Mouse (Mus musculus) kidney, postnatal 0 days (tissue): ENCODE measurements around the gene Fcgrt. TPM values are rescaled to one million over a fixed set of nuclear protein-coding genes. Genes with fewer than 3 reads are reported as not detected.

Experiments
- ATAC-seq: fragments of 200-750 bp; cut with Nextera tagmentation; replicated peaks from 2 replicates; pipeline ENCODE4 v1.8.0; 2017; ENCODE audit warnings: low read depth, moderate number of reproducible peaks, moderate TSS enrichment, moderate library complexity; ENCODE audit not compliant: low FRiP score
- DNase-seq: peaks from one replicate; pipeline ENCODE4 v3.0.0-alpha.2; 2016; ENCODE audit warnings: low spot score
- H3K27ac ChIP-seq: fragments of 300-500 bp; sonication (generic); 2 replicates; pipeline ENCODE4 v1.5.1; 2014; ENCODE audit warnings: mild to moderate bottlenecking
- H3K27me3 ChIP-seq: fragments of 300-500 bp; sonication (generic); 2 replicates; pipeline ENCODE4 v1.6.1; 2014; ENCODE audit warnings: low read length, mixed read lengths; ENCODE audit not compliant: insufficient read depth
- H3K36me3 ChIP-seq: fragments of 300-500 bp; sonication (generic); 2 replicates; pipeline ENCODE4 v1.6.1; 2014; ENCODE audit warnings: low read length, mixed read lengths; ENCODE audit not compliant: insufficient read depth
- H3K4me1 ChIP-seq: fragments of 300-500 bp; sonication (generic); replicated peaks from 2 replicates; pipeline ENCODE4 v1.6.1; 2014; ENCODE audit warnings: antibody characterized with exemption, low read length, mixed read lengths; ENCODE audit not compliant: insufficient read depth
- H3K4me2 ChIP-seq: fragments of 300-500 bp; sonication (generic); 2 replicates; pipeline ENCODE4 v1.6.1; 2014; ENCODE audit warnings: mild to moderate bottlenecking, low read length, moderate library complexity, mixed read lengths
- H3K4me3 ChIP-seq: fragments of 300-500 bp; sonication (generic); replicated peaks from 2 replicates; pipeline ENCODE4 v1.5.1; 2014; ENCODE audit warnings: low read depth, low read length
- H3K9ac ChIP-seq: fragments of 300-500 bp; sonication (generic); 2 replicates; pipeline ENCODE4 v1.6.1; 2014; ENCODE audit warnings: low read depth, low read length
- H3K9me3 ChIP-seq: fragments of 300-500 bp; sonication (generic); replicated peaks from 2 replicates; pipeline ENCODE4 v1.6.1; 2016; ENCODE audit warnings: low read length, inconsistent platforms, mixed read lengths
- CTCF ChIP-seq: IDR thresholded peaks from 2 replicates; pipeline ENCODE4 v1.5.1; 2016; ENCODE audit warnings: antibody characterized with exemption, low read depth, mild to moderate bottlenecking, moderate library complexity
- WGBS: fragments of 180-500 bp; shearing (Covaris S2); extraction: QIAGEN DNeasy Blood & Tissue Kit; methylation state at CpG from one replicate; pipeline ENCODE4 v1.1.7; 2014; 5-methylcytosine and 5-hydroxymethylcytosine counted together
- polyA plus RNA-seq: library from polyadenylated mRNA; unstranded; fragments of >200 nt; fragmentation: Nextera tagmentation; extraction: Ambion mirVana; gene quantifications from 2 replicates; pipeline ENCODE4 v1.2.1, GENCODE M21; 2015

Gene Fcgrt
- polyA plus RNA-seq, 1 experiment from 2014 or later, result 145 TPM

DNA sequence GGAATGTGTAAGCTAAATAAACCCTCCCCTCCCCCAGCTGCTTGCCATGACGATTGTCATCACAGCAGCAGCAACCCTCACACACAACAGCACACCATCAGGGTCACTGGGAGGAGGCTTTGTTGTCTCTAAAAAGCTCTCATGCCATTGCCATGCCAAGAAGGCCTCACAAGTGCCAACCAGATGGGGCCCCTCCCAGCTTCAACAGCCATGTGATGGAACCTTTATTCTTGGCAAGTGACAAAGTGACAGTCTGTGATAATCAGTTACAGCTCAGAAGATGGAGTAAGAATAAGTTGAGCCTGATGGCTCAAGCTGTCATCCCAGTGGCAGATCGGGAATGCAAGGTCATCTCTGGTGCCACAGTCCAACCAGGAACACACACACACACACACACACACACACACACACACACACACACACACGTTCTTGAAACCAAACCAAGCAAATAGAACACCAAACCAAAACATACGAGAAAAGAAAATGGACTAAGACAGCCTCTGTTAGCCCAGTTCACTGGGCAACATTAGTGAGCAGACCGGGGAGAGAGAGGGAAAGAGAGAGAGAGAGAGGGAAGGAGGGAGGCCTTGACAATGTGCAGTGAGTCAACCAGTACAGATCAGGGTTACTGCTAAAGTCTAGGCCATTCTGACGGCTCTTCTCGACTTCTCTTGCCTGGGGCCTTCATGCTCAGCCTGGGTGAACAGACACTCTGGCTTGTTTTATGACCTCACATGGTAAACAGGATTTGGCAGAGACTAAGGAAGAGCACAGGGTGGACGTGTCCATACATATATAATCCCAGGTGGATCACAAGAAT, 36.5 kb upstream of the Fcgrt start:
- Histone ChIP-seq H3K27me3 (no peaks in the 10 kb centered on the region), H3K9ac (no peak overlapping the region), H3K4me3 (no peak overlapping the region), H3K4me2 (no peak overlapping the region), H3K4me1 (0 out of 2 replicates have a peak, but pooled peaks cover 3% of the 10 kb centered on the region), H3K9me3 (no peaks in the 10 kb centered on the region), H3K36me3 (peaks cover 22% of the 10 kb centered on the region), H3K27ac (no peak overlapping the region)
- WGBS, result 71% methylated on average over 8 of the region's 8 CpGs
- ATAC-seq (no peak), DNase-seq (no peak)
- no peak for TF ChIP-seq CTCF

DNA sequence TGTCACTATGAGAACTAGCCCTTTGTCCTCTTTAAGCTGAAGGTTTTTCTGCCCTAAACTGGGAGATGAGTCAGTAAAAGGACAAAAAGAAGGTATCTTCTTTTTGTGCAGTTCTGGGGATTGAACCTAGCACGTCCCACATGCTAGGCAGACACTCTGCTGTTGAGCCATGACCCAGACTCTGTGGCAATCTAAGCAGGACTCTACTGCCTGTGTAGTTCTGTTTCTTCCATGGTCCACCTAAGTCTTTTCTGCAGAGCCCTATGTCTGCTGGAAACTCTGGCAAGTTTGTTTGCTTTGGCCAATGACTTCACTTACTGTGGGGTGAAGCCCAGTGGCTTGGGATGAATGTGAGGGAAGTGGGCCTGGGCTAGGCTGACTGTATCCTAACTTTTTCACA, 34.8 kb upstream of the Fcgrt start:
- H3K27ac ChIP-seq, result no peak overlapping the region
- no peak overlapping the region; the same call in 1 of the 2 replicates for H3K9ac ChIP-seq
- no peak overlapping the region for H3K4me3 ChIP-seq
- H3K4me1 ChIP-seq, result peaks cover 9% of the 10 kb centered on the region; the same call in 1 of the 2 replicates
- no peak overlapping the region for H3K4me2 ChIP-seq
- no peaks in the 10 kb centered on the region for H3K9me3 ChIP-seq
- DNase-seq (no peak), ATAC-seq (no peak)
- H3K36me3 ChIP-seq, result peaks cover 8% of the 10 kb centered on the region; the same call in 1 of the 2 replicates
- H3K27me3 ChIP-seq, result no peaks in the 10 kb centered on the region
- WGBS, result 70% methylated on average over 1 of the region's 1 CpGs
- no peak for TF ChIP-seq CTCF

DNA sequence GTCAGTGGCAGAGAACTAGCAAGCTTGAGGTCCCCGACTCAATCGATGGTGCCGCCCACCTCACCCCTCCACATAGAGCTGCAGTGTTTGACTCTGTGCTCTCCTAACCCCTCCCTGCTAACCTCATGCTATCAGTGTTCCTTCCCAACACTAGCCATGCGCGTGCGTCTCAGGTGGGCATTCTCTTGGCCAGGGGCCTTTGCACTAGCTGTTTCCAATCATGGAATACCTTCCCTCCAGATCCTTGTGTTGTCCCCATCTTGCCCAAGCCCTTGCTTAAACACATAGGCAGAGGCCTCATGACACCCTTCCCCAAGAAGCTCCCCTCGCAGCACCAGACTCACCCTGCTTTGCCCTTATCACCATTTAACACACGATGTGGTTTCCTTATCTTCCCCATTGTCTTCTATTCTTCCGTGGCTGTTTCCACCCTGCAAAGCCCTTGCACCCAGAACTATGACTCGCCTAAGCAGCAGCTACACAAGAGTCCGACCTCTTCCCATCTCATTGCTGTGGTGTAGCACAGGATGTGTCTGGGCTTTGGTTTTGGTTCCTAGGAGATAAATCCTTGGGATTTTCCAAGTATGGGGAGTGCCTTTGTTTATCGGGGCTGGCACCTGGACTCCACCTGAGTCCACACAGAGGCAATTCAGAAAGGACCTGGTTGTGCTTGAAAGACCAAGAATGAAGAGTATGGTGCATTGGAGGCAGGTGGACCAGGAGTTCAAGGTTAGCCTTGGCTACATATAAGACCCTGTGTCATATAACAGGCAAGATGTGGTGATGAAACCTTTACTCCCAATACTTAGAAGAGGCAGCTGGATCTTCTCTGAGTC, 33.7 kb upstream of the Fcgrt start:
- TF ChIP-seq CTCF, result no peak
- 78% methylated on average over 12 of the region's 12 CpGs for WGBS
- H3K27ac ChIP-seq, result no peak overlapping the region
- no peak overlapping the region for H3K4me3 ChIP-seq
- no peak overlapping the region for H3K4me2 ChIP-seq
- no peak overlapping the region for H3K9ac ChIP-seq
- H3K36me3 ChIP-seq, result no peaks in the 10 kb centered on the region
- peaks cover 9% of the 10 kb centered on the region; the same call in 1 of the 2 replicates for H3K4me1 ChIP-seq
- DNase-seq (no peak), ATAC-seq (no peak)
- H3K27me3 ChIP-seq, result no peaks in the 10 kb centered on the region
- H3K9me3 ChIP-seq, result no peaks in the 10 kb centered on the region

DNA sequence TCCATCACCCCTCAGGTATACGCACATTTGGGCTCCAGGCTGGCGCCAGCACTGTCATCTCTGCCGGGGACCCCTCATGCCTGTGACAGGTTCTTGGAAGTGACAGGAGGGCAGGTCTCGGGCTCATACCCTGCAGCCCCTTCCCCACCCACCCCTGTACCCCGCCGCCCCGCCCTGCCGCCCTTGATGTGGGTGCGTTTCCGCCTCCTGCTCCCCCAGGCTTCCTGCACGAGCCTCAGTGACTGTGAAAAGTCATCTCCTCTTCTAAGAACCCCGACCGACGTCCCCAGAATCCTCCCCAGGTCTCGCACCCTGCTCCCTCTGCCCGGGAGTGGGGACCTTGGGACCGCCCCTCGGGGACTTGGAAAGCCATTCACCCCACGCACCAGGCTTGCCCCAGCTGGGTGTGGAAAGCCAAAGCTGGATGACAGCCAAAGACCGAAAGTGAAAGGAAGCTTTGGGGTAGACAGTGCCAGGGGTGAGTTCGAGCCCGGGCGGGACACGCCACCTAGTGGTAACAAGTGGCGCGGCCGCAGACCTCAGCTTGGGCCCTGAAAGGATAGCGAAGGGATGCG, 32.4 kb upstream of the Fcgrt start, which contains the start of the genes Gm45713 and Flt3l:
Gene Gm45713 (minus strand): TSS at position 239 of the 575 bp plus-strand sequence.
Gene Flt3l (minus strand): TSS at position 440 of the 575 bp plus-strand sequence.
- Histone ChIP-seq H3K27me3 (no peaks in the 10 kb centered on the region), H3K9ac (peak within 1 kb of the TSS; percentile 66), H3K4me3 (peak within 1 kb of the TSS; percentile 67), H3K9me3 (no peaks in the 10 kb centered on the region), H3K4me2 (peak within 1 kb of the TSS; percentile 91), H3K27ac (no peak within 1 kb of the TSS; the same call in 1 of the 2 replicates), H3K4me1 (peaks cover 9% of the 10 kb centered on the region; the same call in 1 of the 2 replicates), H3K36me3 (no peaks in the 10 kb centered on the region)
- TF ChIP-seq CTCF, result peak; percentile 99
- ATAC-seq, result peak; percentile 73
- DNase-seq, result peak; percentile 93
- WGBS, result 1% methylated on average over 29 of the region's 29 CpGs

DNA sequence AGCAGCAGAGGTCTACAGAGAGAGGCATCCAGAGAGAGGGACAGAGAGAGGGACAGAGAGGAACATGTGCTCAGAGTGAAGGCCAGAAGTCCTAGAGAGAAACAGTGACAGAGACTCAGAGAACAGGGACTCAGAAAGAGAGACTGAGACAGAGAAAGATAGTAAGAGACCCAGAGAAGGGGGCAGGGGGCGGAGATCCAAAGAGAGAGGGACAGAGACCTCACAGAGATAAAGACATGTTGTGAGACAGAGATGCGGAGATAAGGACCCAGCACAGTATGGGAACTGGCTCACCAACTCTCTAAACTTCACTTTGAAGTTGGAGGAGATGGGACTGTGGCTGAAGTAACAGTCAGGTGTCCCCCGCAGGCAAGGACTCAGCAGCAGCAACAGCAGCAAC, 31.7 kb upstream of the Fcgrt start:
- no peak overlapping the region for H3K27ac ChIP-seq
- H3K36me3 ChIP-seq, result no peaks in the 10 kb centered on the region
- H3K27me3 ChIP-seq, result no peaks in the 10 kb centered on the region
- no peaks in the 10 kb centered on the region for H3K9me3 ChIP-seq
- 85% methylated on average over 3 of the region's 3 CpGs for WGBS
- H3K4me3 ChIP-seq, result peak overlapping the region; percentile 67; the same call in 1 of the 2 replicates
- H3K4me2 ChIP-seq, result peak overlapping the region; percentile 91
- TF ChIP-seq CTCF, result no peak
- no peak for DNase-seq
- no peak overlapping the region for H3K9ac ChIP-seq
- ATAC-seq, result no peak
- H3K4me1 ChIP-seq, result peaks cover 9% of the 10 kb centered on the region; the same call in 1 of the 2 replicates
